Mouse (Mus musculus): Measurements from ENCODE around the gene Cep78. TPM values are rescaled to one million over a fixed set of nuclear protein-coding genes. Genes with fewer than 3 reads are reported as not detected.

Gene Cep78
- polyA plus RNA-seq, 1 experiment from 2014 or later: 22.0 TPM

- H3K4me1 ChIP-seq: peaks cover 30% of the 10 kb centered on the region
- no peaks in the 10 kb centered on the region for H3K27me3 ChIP-seq
- under 1% methylated on average over 43 of the region's 43 CpGs for WGBS
- H3K9ac ChIP-seq: peak overlapping the region; percentile 54
- H3K9me3 ChIP-seq: no peaks in the 10 kb centered on the region
- ATAC-seq (ENCODE audit: insufficient number of reproducible peaks, low FRiP score, low TSS enrichment, low read depth): peak; percentile 92
- H3K4me2 ChIP-seq: peak overlapping the region; percentile 96
- H3K27ac ChIP-seq: peak overlapping the region; percentile 88
- no peaks in the 10 kb centered on the region for H3K36me3 ChIP-seq
- H3K4me3 ChIP-seq: peak overlapping the region; percentile 69
Observed at GRCm38 (mm10) chr19:15924866-15925718, 59.7 kb downstream of the Cep78 start.

GRCm38 (mm10) chr19:15924181-15924865 lies 60.5 kb downstream of the Cep78 start:
- Histone ChIP-seq H3K27ac (peak overlapping the region; percentile 88), H3K9me3 (no peaks in the 10 kb centered on the region), H3K4me3 (peak overlapping the region; percentile 69), H3K27me3 (no peaks in the 10 kb centered on the region), H3K4me2 (peak overlapping the region; percentile 96), H3K4me1 (peaks cover 30% of the 10 kb centered on the region), H3K36me3 (no peaks in the 10 kb centered on the region), H3K9ac (peak overlapping the region; percentile 54)
- peak; percentile 36 for ATAC-seq (ENCODE audit: insufficient number of reproducible peaks, low FRiP score, low TSS enrichment, low read depth)
- under 1% methylated on average over 46 of the region's 46 CpGs for WGBS

- no peak for ATAC-seq (ENCODE audit: insufficient number of reproducible peaks, low FRiP score, low TSS enrichment, low read depth)
- H3K9ac ChIP-seq: no peak overlapping the region
- H3K27me3 ChIP-seq: no peaks in the 10 kb centered on the region
- H3K27ac ChIP-seq: 0 out of 2 replicates have a peak overlapping the region, but pooled peaks have one; percentile 88
- H3K9me3 ChIP-seq: no peaks in the 10 kb centered on the region
- WGBS: 24% methylated on average over 9 of the region's 9 CpGs
- H3K4me1 ChIP-seq: peaks cover 30% of the 10 kb centered on the region
- peak overlapping the region; percentile 69 for H3K4me3 ChIP-seq
- H3K36me3 ChIP-seq: peaks cover 8% of the 10 kb centered on the region
- H3K4me2 ChIP-seq: peak overlapping the region; percentile 96
Observed at GRCm38 (mm10) chr19:15923426-15923825, 61.4 kb downstream of the Cep78 start.

GRCm38 (mm10) chr19:15919336-15919735 lies 65.5 kb downstream of the Cep78 start:
- Histone ChIP-seq H3K27ac (no peak overlapping the region), H3K9me3 (no peaks in the 10 kb centered on the region), H3K27me3 (no peaks in the 10 kb centered on the region), H3K4me3 (no peak overlapping the region), H3K36me3 (peaks cover 33% of the 10 kb centered on the region), H3K4me2 (no peak overlapping the region), H3K9ac (no peak overlapping the region), H3K4me1 (peaks cover 14% of the 10 kb centered on the region)
- WGBS: 93% methylated on average over 7 of the region's 7 CpGs
- ATAC-seq (ENCODE audit: insufficient number of reproducible peaks, low FRiP score, low TSS enrichment, low read depth): no peak

GRCm38 (mm10) chr19:15918111-15918510 lies 66.7 kb downstream of the Cep78 start:
- Histone ChIP-seq H3K27me3 (no peaks in the 10 kb centered on the region), H3K4me3 (no peak overlapping the region), H3K9ac (no peak overlapping the region), H3K27ac (no peak overlapping the region), H3K36me3 (peaks cover 44% of the 10 kb centered on the region), H3K9me3 (no peaks in the 10 kb centered on the region), H3K4me2 (no peak overlapping the region), H3K4me1 (peaks cover 2% of the 10 kb centered on the region)
- 91% methylated on average over 7 of the region's 7 CpGs for WGBS
- ATAC-seq (ENCODE audit: insufficient number of reproducible peaks, low FRiP score, low TSS enrichment, low read depth): no peak

- Histone ChIP-seq H3K4me3 (no peak overlapping the region), H3K9me3 (no peaks in the 10 kb centered on the region), H3K4me2 (no peak overlapping the region), H3K27ac (no peak overlapping the region), H3K36me3 (peaks cover 61% of the 10 kb centered on the region), H3K9ac (no peak overlapping the region), H3K27me3 (no peaks in the 10 kb centered on the region), H3K4me1 (no peaks in the 10 kb centered on the region)
- ATAC-seq (ENCODE audit: insufficient number of reproducible peaks, low FRiP score, low TSS enrichment, low read depth): no peak
- WGBS: 90% methylated on average over 9 of the region's 9 CpGs
Observed at GRCm38 (mm10) chr19:15913249-15913997, 71.4 kb downstream of the Cep78 start.

GRCm38 (mm10) chr19:15911441-15911840 lies 73.3 kb downstream of the Cep78 start:
- 79% methylated on average over 5 of the region's 5 CpGs for WGBS
- Histone ChIP-seq H3K36me3 (peaks cover 60% of the 10 kb centered on the region), H3K9ac (no peak overlapping the region)

GRCm38 (mm10) chr19:15910987-15911386 lies 73.8 kb downstream of the Cep78 start:
- no peaks in the 10 kb centered on the region for H3K27me3 ChIP-seq
- H3K27ac ChIP-seq: no peak overlapping the region
- H3K4me3 ChIP-seq: no peak overlapping the region
- WGBS: 81% methylated on average over 3 of the region's 3 CpGs
- no peaks in the 10 kb centered on the region for H3K9me3 ChIP-seq
- ATAC-seq (ENCODE audit: insufficient number of reproducible peaks, low FRiP score, low TSS enrichment, low read depth): no peak
- peaks cover 64% of the 10 kb centered on the region for H3K36me3 ChIP-seq
- H3K9ac ChIP-seq: no peak overlapping the region
- no peaks in the 10 kb centered on the region for H3K4me1 ChIP-seq
- no peak overlapping the region for H3K4me2 ChIP-seq

More at GRCm38 (mm10) chr19:15911441-15911840, 73.3 kb downstream of the Cep78 start:
- no peaks in the 10 kb centered on the region for H3K27me3 ChIP-seq
- H3K9me3 ChIP-seq: no peaks in the 10 kb centered on the region
- no peak overlapping the region; the same call in 1 of the 2 replicates for H3K27ac ChIP-seq
- no peak for ATAC-seq (ENCODE audit: insufficient number of reproducible peaks, low FRiP score, low TSS enrichment, low read depth)
- H3K4me3 ChIP-seq: no peak overlapping the region
- no peaks in the 10 kb centered on the region for H3K4me1 ChIP-seq
- H3K4me2 ChIP-seq: no peak overlapping the region

GRCm38 (mm10) chr19:15910488-15910887 lies 74.3 kb downstream of the Cep78 start:
- Histone ChIP-seq H3K4me3 (no peak overlapping the region), H3K4me2 (no peak overlapping the region), H3K36me3 (peaks cover 69% of the 10 kb centered on the region), H3K9ac (no peak overlapping the region), H3K4me1 (no peaks in the 10 kb centered on the region), H3K27ac (no peak overlapping the region), H3K27me3 (no peaks in the 10 kb centered on the region), H3K9me3 (no peaks in the 10 kb centered on the region)
- no peak for ATAC-seq (ENCODE audit: insufficient number of reproducible peaks, low FRiP score, low TSS enrichment, low read depth)
- 89% methylated on average over 1 of the region's 1 CpGs for WGBS

GRCm38 (mm10) chr19:15908016-15908415 lies 76.8 kb downstream of the Cep78 start:
- H3K4me2 ChIP-seq: no peak overlapping the region
- WGBS: 82% methylated on average over 5 of the region's 5 CpGs
- H3K27me3 ChIP-seq: no peaks in the 10 kb centered on the region
- H3K9ac ChIP-seq: no peak overlapping the region
- no peaks in the 10 kb centered on the region for H3K4me1 ChIP-seq
- ATAC-seq (ENCODE audit: insufficient number of reproducible peaks, low FRiP score, low TSS enrichment, low read depth): no peak
- H3K27ac ChIP-seq: no peak overlapping the region
- H3K9me3 ChIP-seq: no peaks in the 10 kb centered on the region
- no peak overlapping the region for H3K4me3 ChIP-seq
- peaks cover 56% of the 10 kb centered on the region for H3K36me3 ChIP-seq
